In genomic region chr2:160351038-160351574, GRCm38 (mm10) we compare ENCODE assay signal across 16 mouse cellular contexts. TPM values are rescaled to one million over a fixed set of nuclear protein-coding genes. Genes with fewer than 3 reads are reported as not detected.
DNase-seq lines count a peak whose midpoint lies in the region; TF ChIP-seq lines count a peak whose summit lies in the region.
"Had no signal": no experiment of that assay in that cellular context is flagged by ENCODE, and none has a peak within 500 bp of the region (broad histone marks: within the 10 kb centered on the region; RNA-seq: fewer than 3 reads in every experiment).

No protein-coding gene starts in this region.

- H3K27ac ChIP-seq in gastrocnemius, adult 2 months, result no peak overlapping the region
- no peak overlapping the region for H3K27ac ChIP-seq in left cerebral cortex, adult 2 months
- H3K27ac ChIP-seq: hindbrain, postnatal 0 days; liver, embryonic 15.5 days; midbrain, embryonic 15.5 days had no signal

- no peak for TF ChIP-seq CTCF in gastrocnemius, adult 2 months (IDR thresholded peaks at IDR 0.05)
- TF ChIP-seq CTCF in left cerebral cortex, adult 2 months (IDR thresholded peaks at IDR 0.05), result no peak

- intact Hi-C loops in gastrocnemius, adult 2 months (cut with DNase I), result no loop called here
- intact Hi-C loops in left cerebral cortex, postnatal 4 days (cut with DNase I), result no loop called here
- intact Hi-C loops in left cerebral cortex, adult 2 months (cut with DNase I), result no loop called here

- H3K4me3 ChIP-seq in gastrocnemius, adult 2 months, result no peak overlapping the region
- H3K4me3 ChIP-seq in left cerebral cortex, adult 2 months, result no peak overlapping the region
- H3K4me3 ChIP-seq: liver, embryonic 15.5 days; midbrain, embryonic 15.5 days had no signal

- DNase-seq in gastrocnemius, adult 2 months, result peak; percentile 78
- no peak for DNase-seq in gastrocnemius, adult 18-20 months (ENCODE audit: low spot score)
- DNase-seq in left cerebral cortex, postnatal 4 days, result peak; percentile 44
- no peak for DNase-seq in left cerebral cortex, adult 2 months (ENCODE audit: extremely low spot score in 1 of 2, low spot score in 2 of 2)
- peak; percentile 44 to 48 for DNase-seq in adrenal gland, adult 18-20 months (ENCODE audit: low spot score in 2 of 2)
- DNase-seq in kidney, postnatal 36 days, result peak; percentile 87 to 91
- no peak for DNase-seq in spleen, adult 12 weeks (ENCODE audit: low spot score)
- DNase-seq in layer of hippocampus, postnatal 25 days (ENCODE audit: extremely low spot score in 1 of 2, low spot score in 1 of 2), result no peak
- DNase-seq: B cell, adult 2 months; thymus, postnatal 25 days had no signal

RNA-seq across cellular contexts. Expression of gene Mafb, which starts 15.8 kb away (rescaled TPM):
- 10 to 100 TPM; 86.4 to 94.2 TPM for total RNA-seq in gastrocnemius, adult 2 months (2021)
- total RNA-seq in gastrocnemius, adult 18-20 months (2021), result 10 to 100 TPM; 11.4 to 71.8 TPM
- total RNA-seq in left cerebral cortex, postnatal 4 days (2021), result 10 to 100 TPM; 27.8 to 31.9 TPM
- 10 to 100 TPM; 20.3 to 20.6 TPM for total RNA-seq in left cerebral cortex, adult 2 months (2021)
- 10 to 100 TPM; 17.9 to 19.8 TPM for total RNA-seq in adrenal gland, adult 18-20 months (2021)
- total RNA-seq in layer of hippocampus, postnatal 25 days (2021), result 10 to 100 TPM; 13.1 to 13.7 TPM
- total RNA-seq: common myeloid progenitor, adult 5-6 weeks had no signal

RNA-seq across cellular contexts. Expression of gene Gm826, which starts 17.1 kb away (rescaled TPM):
- total RNA-seq in gastrocnemius, adult 2 months (2021), result 1 to 10 TPM; 4.0 to 8.3 TPM
- total RNA-seq in gastrocnemius, adult 18-20 months (2021), result 1 to 10 TPM; 3.0 to 4.0 TPM
- total RNA-seq in left cerebral cortex, postnatal 4 days (2021), result under 1 TPM in 1 of 2 experiments, not detected in 1; 0.50 TPM
- total RNA-seq in left cerebral cortex, adult 2 months (2021), result not detected
- 1 to 10 TPM; 1.1 to 1.3 TPM for total RNA-seq in adrenal gland, adult 18-20 months (2021)
- total RNA-seq in layer of hippocampus, postnatal 25 days (2021), result not detected
- total RNA-seq: common myeloid progenitor, adult 5-6 weeks; layer of hippocampus, postnatal 14 days; neutrophil, adult 5-6 weeks had no signal

Comparison
In these comparisons a context has a peak if more than half of its experiments do, and no peak if none do; other contexts are left out.
1. DNase-seq: peak in gastrocnemius, adult 2 months (single experiment), left cerebral cortex, postnatal 4 days (single experiment), adrenal gland, adult 18-20 months (2 of 2) and kidney, postnatal 36 days (2 of 2); none in gastrocnemius, adult 18-20 months (single experiment), left cerebral cortex, adult 2 months (0 of 2), spleen, adult 12 weeks (single experiment) and layer of hippocampus, postnatal 25 days (0 of 2).